Mouse (Mus musculus) kidney, embryonic 15.5 days (tissue): ENCODE measurements at regions not wholly inside any gene's neighbourhood (a gene's known extent, or its start where the extent isn't known, plus 50 kb on each side); places are given as distances from the start of the nearest gene placed in this dataset.

ENCODE experiments used
- ATAC-seq: fragments of 200-750 bp; cut with Nextera tagmentation; replicated peaks from 2 replicates; pipeline ENCODE4 v1.8.0; 2017; ENCODE audit warnings: moderate TSS enrichment; ENCODE audit not compliant: low FRiP score
- H3K27ac ChIP-seq: fragments of 300-500 bp; sonication (generic); 2 replicates; pipeline ENCODE4 v1.5.1; 2015; ENCODE audit warnings: mild to moderate bottlenecking, inconsistent platforms
- H3K27me3 ChIP-seq: fragments of 300-500 bp; sonication (generic); 2 replicates; pipeline ENCODE4 v1.6.1; 2015; ENCODE audit warnings: inconsistent platforms
- H3K36me3 ChIP-seq: fragments of 300-500 bp; sonication (generic); 2 replicates; pipeline ENCODE4 v1.6.1; 2015; ENCODE audit warnings: inconsistent platforms
- H3K4me1 ChIP-seq: fragments of 300-500 bp; sonication (generic); 2 replicates; pipeline ENCODE4 v1.6.1; 2015; ENCODE audit warnings: inconsistent platforms
- H3K4me2 ChIP-seq: fragments of 300-500 bp; sonication (generic); 2 replicates; pipeline ENCODE4 v1.6.1; 2015; ENCODE audit warnings: moderate library complexity, mild to moderate bottlenecking, inconsistent platforms
- H3K4me3 ChIP-seq: fragments of 300-500 bp; sonication (generic); replicated peaks from 2 replicates; pipeline ENCODE4 v1.5.1; 2015; ENCODE audit warnings: mild to moderate bottlenecking, inconsistent platforms
- H3K9ac ChIP-seq: fragments of 300-500 bp; sonication (generic); 2 replicates; pipeline ENCODE4 v1.6.1; 2015; ENCODE audit warnings: mild to moderate bottlenecking, inconsistent platforms
- H3K9me3 ChIP-seq: fragments of 300-500 bp; sonication (generic); replicated peaks from 2 replicates; pipeline ENCODE4 v1.6.1; 2016; ENCODE audit warnings: inconsistent platforms
- WGBS: fragments of 180-500 bp; shearing (Covaris S2); methylation state at CpG from one replicate; pipeline ENCODE4 v1.1.7; 2015; ENCODE audit warnings: mixed read lengths; 5-methylcytosine and 5-hydroxymethylcytosine counted together

DNA sequence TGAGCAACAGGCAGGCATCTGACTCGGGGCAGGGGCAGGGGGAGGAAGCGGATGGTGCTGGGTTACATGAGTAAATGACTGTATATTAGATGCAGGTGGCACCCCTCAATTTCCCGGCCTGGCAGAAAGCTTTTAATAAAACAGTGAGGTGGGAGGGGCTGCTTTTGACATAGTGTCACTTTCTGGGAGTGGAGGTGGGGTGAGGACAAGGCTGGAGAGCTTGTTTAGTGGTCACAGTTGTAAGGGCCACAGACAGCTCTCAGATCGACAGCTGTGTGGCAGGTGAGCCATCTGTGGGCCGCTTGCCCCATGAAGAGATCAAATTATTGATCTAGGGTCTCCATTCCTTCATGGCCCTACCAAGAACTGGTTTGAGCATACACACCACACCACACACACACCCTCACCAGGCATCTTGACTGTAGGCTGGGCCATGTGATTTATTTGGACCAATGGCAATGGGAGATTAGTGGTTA is 431.9 kb downstream of the Ccdc171 start:
- Histone ChIP-seq H3K27ac (no peak overlapping the region), H3K9ac (no peak overlapping the region), H3K27me3 (no peaks in the 10 kb centered on the region), H3K4me3 (no peak overlapping the region), H3K9me3 (0 out of 2 replicates have a peak, but pooled peaks cover 5% of the 10 kb centered on the region), H3K36me3 (no peaks in the 10 kb centered on the region), H3K4me1 (peaks cover 10% of the 10 kb centered on the region), H3K4me2 (no peak overlapping the region)
- peak; percentile 66 for ATAC-seq
- WGBS = 42% methylated on average over 5 of the region's 5 CpGs

DNA sequence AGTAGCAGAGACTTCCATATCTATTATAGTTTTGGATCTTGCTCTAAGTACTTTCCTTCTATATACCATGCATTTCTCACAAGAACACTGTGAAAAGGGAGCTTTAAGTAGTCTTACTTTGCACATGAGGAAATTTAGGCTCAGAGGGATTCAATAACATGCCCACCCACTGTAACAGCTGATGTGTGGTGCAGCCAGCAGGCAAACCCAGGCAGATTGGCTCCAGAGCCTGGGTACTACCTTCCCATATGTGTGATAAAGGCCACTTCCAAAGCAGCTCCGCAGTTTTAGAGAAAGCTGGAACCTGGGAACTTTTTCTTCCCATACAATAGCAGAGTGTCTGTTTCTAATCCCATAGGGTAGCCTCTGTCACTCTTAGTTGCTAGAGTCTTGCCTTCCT is 441.6 kb downstream of the Ccdc171 start:
- H3K27ac ChIP-seq = no peak overlapping the region
- no peak overlapping the region for H3K9ac ChIP-seq
- 72% methylated on average over 1 of the region's 1 CpGs for WGBS
- H3K4me1 ChIP-seq = no peaks in the 10 kb centered on the region
- H3K4me2 ChIP-seq = no peak overlapping the region
- no peak for ATAC-seq
- H3K9me3 ChIP-seq = no peaks in the 10 kb centered on the region
- no peaks in the 10 kb centered on the region for H3K27me3 ChIP-seq
- H3K36me3 ChIP-seq = no peaks in the 10 kb centered on the region
- no peak overlapping the region for H3K4me3 ChIP-seq

DNA sequence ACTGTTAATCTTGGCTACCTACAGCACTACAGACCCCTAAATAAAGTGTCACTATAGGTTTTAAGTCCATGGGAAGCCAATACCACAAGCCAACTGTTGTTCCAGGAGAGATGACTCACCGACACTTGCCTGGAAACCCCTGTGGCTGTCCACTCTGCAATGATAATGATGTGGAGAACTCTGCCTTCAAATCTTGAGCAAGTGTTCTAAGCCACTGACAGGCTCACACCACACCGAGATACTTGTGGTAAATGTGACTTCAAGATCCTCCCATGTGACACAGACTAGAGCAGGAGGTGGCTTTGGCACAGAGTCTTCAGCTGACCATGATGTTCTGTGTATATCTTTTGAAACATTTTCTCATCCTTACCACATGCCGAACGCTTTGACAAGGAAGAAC is 447.8 kb downstream of the Ccdc171 start:
- H3K9me3 ChIP-seq = no peaks in the 10 kb centered on the region
- H3K27ac ChIP-seq = no peak overlapping the region
- no peak overlapping the region for H3K9ac ChIP-seq
- 90% methylated on average over 4 of the region's 4 CpGs for WGBS
- no peak overlapping the region for H3K4me2 ChIP-seq
- H3K4me1 ChIP-seq = peaks cover 19% of the 10 kb centered on the region
- H3K27me3 ChIP-seq = no peaks in the 10 kb centered on the region
- ATAC-seq = no peak
- H3K36me3 ChIP-seq = no peaks in the 10 kb centered on the region
- H3K4me3 ChIP-seq = no peak overlapping the region

- Histone ChIP-seq H3K9ac (no peak overlapping the region), H3K9me3 (no peaks in the 10 kb centered on the region), H3K36me3 (no peaks in the 10 kb centered on the region), H3K4me3 (no peak overlapping the region), H3K4me1 (peaks cover 23% of the 10 kb centered on the region), H3K27me3 (no peaks in the 10 kb centered on the region), H3K27ac (peak overlapping the region; percentile 5; the same call in 1 of the 2 replicates), H3K4me2 (no peak overlapping the region)
- ATAC-seq = no peak; the same call in 1 of the 2 replicates
- 60% methylated on average over 7 of the region's 7 CpGs for WGBS
Measured at GRCm38 (mm10) chr4:83974214-83975012, 449.1 kb downstream of the Ccdc171 start.

- WGBS = 65% methylated on average over 5 of the region's 5 CpGs
- Histone ChIP-seq H3K9ac (no peak overlapping the region), H3K9me3 (no peaks in the 10 kb centered on the region), H3K27me3 (no peaks in the 10 kb centered on the region), H3K4me1 (peaks cover 23% of the 10 kb centered on the region), H3K27ac (no peak overlapping the region), H3K4me2 (no peak overlapping the region), H3K4me3 (no peak overlapping the region), H3K36me3 (no peaks in the 10 kb centered on the region)
- ATAC-seq = no peak
Measured at GRCm38 (mm10) chr4:83975569-83975968, 450.2 kb downstream of the Ccdc171 start.

DNA sequence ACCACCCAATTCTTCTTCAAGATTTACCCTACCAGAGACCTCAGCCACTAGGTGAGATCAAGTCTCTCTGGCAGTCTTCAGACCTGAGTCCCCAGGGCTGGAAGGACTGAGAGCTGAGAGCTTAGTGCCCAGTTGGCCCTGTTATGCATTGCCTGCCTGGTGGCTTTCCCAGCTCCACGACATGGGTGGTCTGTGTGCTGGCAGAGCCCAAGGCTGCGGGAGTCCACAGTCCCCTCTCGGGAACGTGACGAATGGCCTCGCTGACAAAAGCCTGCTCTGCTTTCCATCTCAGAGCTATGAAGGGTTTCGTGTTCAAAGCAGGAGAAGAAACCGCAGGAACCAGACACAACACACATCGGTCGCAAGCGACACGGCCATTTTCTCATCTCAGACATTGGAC is 450.7 kb downstream of the Ccdc171 start:
- H3K4me3 ChIP-seq = no peak overlapping the region
- 32% methylated on average over 12 of the region's 12 CpGs for WGBS
- ATAC-seq = peak; percentile 56; the same call in 1 of the 2 replicates
- H3K36me3 ChIP-seq = no peaks in the 10 kb centered on the region
- H3K9ac ChIP-seq = no peak overlapping the region
- no peak overlapping the region for H3K27ac ChIP-seq
- H3K4me1 ChIP-seq = peaks cover 23% of the 10 kb centered on the region
- no peak overlapping the region for H3K4me2 ChIP-seq
- H3K27me3 ChIP-seq = no peaks in the 10 kb centered on the region
- H3K9me3 ChIP-seq = no peaks in the 10 kb centered on the region

- Histone ChIP-seq H3K9ac (no peak overlapping the region), H3K27ac (no peak overlapping the region), H3K4me2 (no peak overlapping the region), H3K36me3 (no peaks in the 10 kb centered on the region), H3K4me3 (no peak overlapping the region), H3K9me3 (no peaks in the 10 kb centered on the region), H3K27me3 (no peaks in the 10 kb centered on the region), H3K4me1 (peaks cover 23% of the 10 kb centered on the region)
- ATAC-seq = no peak
- 41% methylated on average over 4 of the region's 4 CpGs for WGBS
Measured at GRCm38 (mm10) chr4:83979088-83979487, 453.7 kb downstream of the Ccdc171 start.

DNA sequence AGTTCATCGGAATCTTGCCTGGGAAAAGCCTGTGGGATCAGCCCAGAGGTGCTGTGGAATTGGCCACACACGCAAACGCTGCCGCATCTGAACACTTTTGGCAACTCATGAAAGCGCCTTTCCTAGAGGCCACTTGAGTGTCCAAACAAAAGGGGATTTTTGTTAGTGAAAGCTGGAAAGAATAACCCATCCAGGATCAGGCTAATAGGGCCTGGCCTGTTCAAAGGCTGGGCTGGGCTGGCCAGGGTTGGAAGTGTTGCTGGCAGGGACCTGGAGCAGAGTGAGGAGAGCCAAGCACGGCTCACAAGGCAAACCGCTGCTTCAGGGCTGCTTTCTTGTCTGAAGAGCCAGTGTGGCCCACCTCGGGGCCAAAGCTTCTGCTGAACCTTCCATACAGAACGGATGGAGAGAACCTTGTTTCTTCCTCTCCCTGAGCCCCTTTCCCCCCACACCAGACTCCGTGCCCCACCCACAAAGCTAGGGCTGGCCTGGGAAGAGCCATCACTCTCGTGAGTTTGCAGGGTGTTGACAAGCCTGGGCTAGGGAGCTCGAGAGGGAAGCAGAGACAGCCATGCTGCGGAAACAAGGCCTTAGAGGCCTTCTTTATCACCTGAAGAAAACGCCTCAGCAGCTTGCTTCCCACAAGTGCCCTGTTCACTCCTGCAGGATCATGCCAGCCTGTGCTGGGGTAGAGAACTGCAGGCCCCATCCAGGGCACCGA is 459.5 kb downstream of the Ccdc171 start:
- no peak overlapping the region for H3K27ac ChIP-seq

GRCm38 (mm10) chr4:83985451-83985850 is 460.1 kb downstream of the Ccdc171 start:
- H3K36me3 ChIP-seq = no peaks in the 10 kb centered on the region
- WGBS = 93% methylated on average over 5 of the region's 5 CpGs
- H3K27ac ChIP-seq = no peak overlapping the region
- no peak overlapping the region for H3K4me2 ChIP-seq
- no peak for ATAC-seq
- no peaks in the 10 kb centered on the region for H3K9me3 ChIP-seq
- H3K4me3 ChIP-seq = no peak overlapping the region
- H3K9ac ChIP-seq = no peak overlapping the region
- no peaks in the 10 kb centered on the region for H3K27me3 ChIP-seq
- peaks cover 35% of the 10 kb centered on the region for H3K4me1 ChIP-seq

More for the DNA sequence above, 459.5 kb downstream of the Ccdc171 start:
- Histone ChIP-seq H3K4me3 (no peak overlapping the region), H3K4me1 (peaks cover 29% of the 10 kb centered on the region), H3K36me3 (no peaks in the 10 kb centered on the region), H3K4me2 (no peak overlapping the region), H3K27me3 (no peaks in the 10 kb centered on the region), H3K9ac (no peak overlapping the region), H3K9me3 (no peaks in the 10 kb centered on the region)
- no peak for ATAC-seq
- 84% methylated on average over 15 of the region's 15 CpGs for WGBS

DNA sequence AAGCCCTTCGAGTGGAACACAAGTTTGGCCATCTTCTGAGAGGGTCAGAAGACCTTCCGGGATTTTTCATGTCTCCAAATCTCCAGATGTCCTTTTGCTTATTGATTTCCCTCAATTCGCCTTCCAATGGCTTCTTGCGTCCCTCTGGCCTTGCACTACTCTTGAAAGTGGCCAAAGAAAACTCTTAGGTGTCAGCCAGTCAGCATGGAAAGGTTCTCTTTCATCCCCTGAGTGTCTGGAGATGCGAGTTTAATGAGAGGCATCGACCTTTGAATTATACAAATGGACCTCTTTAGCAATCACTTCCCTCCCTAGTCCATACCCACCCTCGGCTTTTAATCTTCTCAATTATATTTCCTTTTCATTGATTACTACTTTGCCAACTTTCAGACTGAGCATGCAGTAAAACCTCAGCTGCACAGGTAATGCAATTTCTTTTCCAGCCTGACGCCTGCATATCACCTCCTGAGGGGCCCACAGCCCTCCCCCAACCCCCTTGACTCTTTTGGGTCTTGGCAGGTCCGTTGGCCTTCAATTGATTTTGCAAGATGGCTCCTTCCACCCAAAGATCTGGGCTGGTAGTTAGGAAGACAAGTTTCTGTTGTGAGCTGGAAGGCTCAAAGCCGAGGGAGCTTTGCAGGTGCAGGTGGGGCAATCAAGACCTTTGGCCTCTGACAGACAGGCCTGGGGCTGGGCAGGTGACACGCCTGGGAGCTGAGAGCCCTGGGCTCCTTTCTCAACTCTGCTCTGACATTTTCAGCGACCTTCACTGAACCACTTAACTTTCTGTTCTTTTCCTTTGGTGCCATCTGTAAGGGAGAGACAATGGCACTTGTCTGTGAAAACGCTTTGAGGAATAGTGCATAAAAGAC is 461.8 kb downstream of the Ccdc171 start:
- H3K36me3 ChIP-seq = no peaks in the 10 kb centered on the region
- no peak overlapping the region for H3K4me3 ChIP-seq
- peak overlapping the region; percentile 81; the same call in 1 of the 2 replicates for H3K27ac ChIP-seq
- 70% methylated on average over 13 of the region's 13 CpGs for WGBS
- ATAC-seq = no peak
- peaks cover 44% of the 10 kb centered on the region for H3K4me1 ChIP-seq
- H3K9ac ChIP-seq = no peak overlapping the region
- H3K4me2 ChIP-seq = no peak overlapping the region
- no peaks in the 10 kb centered on the region for H3K27me3 ChIP-seq
- H3K9me3 ChIP-seq = no peaks in the 10 kb centered on the region

GRCm38 (mm10) chr4:83987846-83988245 is 462.5 kb downstream of the Ccdc171 start:
- no peaks in the 10 kb centered on the region for H3K9me3 ChIP-seq
- no peak overlapping the region for H3K9ac ChIP-seq
- no peaks in the 10 kb centered on the region for H3K27me3 ChIP-seq
- peaks cover 44% of the 10 kb centered on the region for H3K4me1 ChIP-seq
- peak overlapping the region; percentile 81 for H3K27ac ChIP-seq
- 0 out of 2 replicates have a peak overlapping the region, but pooled peaks have one; percentile 4 for H3K4me2 ChIP-seq
- ATAC-seq = no peak
- H3K4me3 ChIP-seq = no peak overlapping the region
- no peaks in the 10 kb centered on the region for H3K36me3 ChIP-seq
- WGBS = 34% methylated on average over 12 of the region's 12 CpGs
